Mouse (Mus musculus) adrenal gland (tissue): Measurements from ENCODE around the gene Pecam1.
"Not testable (repeated sequence)": the region's sequence is repeated elsewhere in the genome, so short reads cannot be mapped to it uniquely, and the experiment has no call there.

Experiments
- intact Hi-C: fragments of 180-260 bp; cut with DNase I; formaldehyde crosslinking; loops from one replicate; pipeline ENCODE4 v1.15.1; 2025
- long read RNA-seq, 2 experiments: library from polyadenylated mRNA; unstranded; transcript quantifications; one replicate each; pipeline ENCODE4 v2.0.0; 2020; ENCODE audit warnings: borderline replicate concordance in 1 of 2; ENCODE audit not compliant: insufficient replicate concordance in 1 of 2

Pecam1 gene
- long read RNA-seq, experiment 1, transcript Pecam1-204 (16 exons, 3,441 nt): major isoform, 5 of 25 reads
- long read RNA-seq, experiment 1, partial matches to known transcripts: 5 of 25 reads
- long read RNA-seq, experiment 1, other reads (novel, unspliced or antisense): 10 of 25 reads
- long read RNA-seq, experiment 2, partial matches to known transcripts: 5 of 17 reads
- long read RNA-seq, experiment 2, other reads (novel, unspliced or antisense): 5 of 17 reads

- intact Hi-C loops: loop anchor here (10.0 kb wide), 1 partner anchor 215 kb away; no protein-coding TSS in a partner anchor
Measured at GRCm38 (mm10) chr11:106750121-106750751, at the start of gene Pecam1. Pecam1 (minus strand) TSS chr11:106750628.

- intact Hi-C loops: no loop called here
Measured at GRCm38 (mm10) chr11:106795679-106796078, 45.3 kb upstream of the Pecam1 start.

- intact Hi-C loops: no loop called here
Measured at GRCm38 (mm10) chr11:106793846-106794245, 43.4 kb upstream of the Pecam1 start.

- intact Hi-C loops: no loop called here
Measured at GRCm38 (mm10) chr11:106789649-106790048, 39.2 kb upstream of the Pecam1 start.

GRCm38 (mm10) chr11:106788775-106789459 is 38.5 kb upstream of the Pecam1 start, which contains the start of the genes Ddx5 and Cep95:
Ddx5 (minus strand) TSS chr11:106789185.
Cep95 (plus strand) TSS chr11:106789252.
- intact Hi-C loops: no loop called here

GRCm38 (mm10) chr11:106788026-106788774 is 37.8 kb upstream of the Pecam1 start:
- intact Hi-C loops: no loop called here

GRCm38 (mm10) chr11:106787131-106788025 is 37.0 kb upstream of the Pecam1 start:
- intact Hi-C loops: no loop called here

GRCm38 (mm10) chr11:106785043-106785442 is 34.6 kb upstream of the Pecam1 start:
- intact Hi-C loops: no loop called here

- intact Hi-C loops: no loop called here
Measured at GRCm38 (mm10) chr11:106784476-106784875, 34.0 kb upstream of the Pecam1 start.

GRCm38 (mm10) chr11:106782841-106783764 is 32.7 kb upstream of the Pecam1 start:
- intact Hi-C loops: no loop called here

- intact Hi-C loops: not testable (repeated sequence)
Measured at GRCm38 (mm10) chr11:106782271-106782670, 31.8 kb upstream of the Pecam1 start.

- intact Hi-C loops: no loop called here
Measured at GRCm38 (mm10) chr11:106780590-106781220, 30.3 kb upstream of the Pecam1 start.

- intact Hi-C loops: no loop called here
Measured at GRCm38 (mm10) chr11:106780089-106780425, 29.6 kb upstream of the Pecam1 start.

GRCm38 (mm10) chr11:106779388-106780088 is 29.1 kb upstream of the Pecam1 start, which contains the start of gene Polg2:
Polg2 (minus strand) TSS chr11:106779537.
- intact Hi-C loops: no loop called here

- intact Hi-C loops: no loop called here
Measured at GRCm38 (mm10) chr11:106778589-106779387, 28.4 kb upstream of the Pecam1 start.

- intact Hi-C loops: no loop called here
Measured at GRCm38 (mm10) chr11:106778132-106778531, 27.7 kb upstream of the Pecam1 start.

- intact Hi-C loops: no loop called here
Measured at GRCm38 (mm10) chr11:106777395-106777794, 27.0 kb upstream of the Pecam1 start.
